Mouse (Mus musculus) liver, postnatal 0 days (tissue): ENCODE measurements at regions not wholly inside any gene's neighbourhood (a gene's known extent, or its start where the extent isn't known, plus 50 kb on each side); places are given as distances from the start of the nearest gene placed in this dataset.

Experiments used
- ATAC-seq: fragments of 200-750 bp; cut with Nextera tagmentation; 2 replicates; pipeline ENCODE4 v1.8.0; 2017; ENCODE audit warnings: mild to moderate bottlenecking, moderate library complexity
- DNase-seq: peaks from one replicate; pipeline ENCODE4 v3.0.0-alpha.2; 2016
- H3K27ac ChIP-seq: fragments of 300-500 bp; sonication (generic); 2 replicates; pipeline ENCODE4 v1.5.1; 2014; ENCODE audit warnings: antibody characterized with exemption, moderate library complexity, mild to moderate bottlenecking, low read depth
- H3K27me3 ChIP-seq: fragments of 300-500 bp; sonication (generic); 2 replicates; pipeline ENCODE4 v1.6.1; 2014; ENCODE audit warnings: low read length, control low read depth, mixed read lengths; ENCODE audit not compliant: insufficient read depth
- H3K36me3 ChIP-seq: fragments of 300-500 bp; sonication (generic); replicated peaks from 2 replicates; pipeline ENCODE4 v1.6.1; 2014; ENCODE audit warnings: mild to moderate bottlenecking, control low read depth, low read length, moderate library complexity, mixed read lengths; ENCODE audit not compliant: insufficient read depth
- H3K4me1 ChIP-seq: fragments of 300-500 bp; sonication (generic); 2 replicates; pipeline ENCODE4 v1.6.1; 2014; ENCODE audit warnings: antibody characterized with exemption, mild to moderate bottlenecking, control low read depth; ENCODE audit not compliant: insufficient read depth
- H3K4me2 ChIP-seq: fragments of 300-500 bp; sonication (generic); 2 replicates; pipeline ENCODE4 v1.6.1; 2014; ENCODE audit warnings: low read depth, mild to moderate bottlenecking, low read length, moderate library complexity, mixed read lengths
- H3K4me3 ChIP-seq: fragments of 300-500 bp; sonication (generic); 2 replicates; pipeline ENCODE4 v1.5.1; 2014; ENCODE audit warnings: low read depth, low read length
- H3K9ac ChIP-seq: fragments of 300-500 bp; sonication (generic); replicated peaks from 2 replicates; pipeline ENCODE4 v1.6.1; 2014; ENCODE audit warnings: mild to moderate bottlenecking, moderate library complexity
- H3K9me3 ChIP-seq: fragments of 300-500 bp; sonication (generic); 2 replicates; pipeline ENCODE4 v1.6.1; 2016; ENCODE audit warnings: mild to moderate bottlenecking, control low read depth, low read length, mixed read lengths
- CTCF ChIP-seq: sonication (generic); IDR thresholded peaks from 2 replicates; pipeline ENCODE4 v1.5.1; 2016; ENCODE audit warnings: antibody characterized with exemption, low read depth
- EP300 ChIP-seq: IDR thresholded peaks from 2 replicates; pipeline ENCODE4 v1.6.1; 2016; ENCODE audit warnings: antibody characterized with exemption, low read depth, mild to moderate bottlenecking
- WGBS: fragments of 180-500 bp; shearing (Covaris S2); extraction: QIAGEN DNeasy Blood & Tissue Kit; methylation state at CpG from one replicate; pipeline ENCODE4 v1.1.7; 2014; ENCODE audit not compliant: insufficient replicate concordance; 5-methylcytosine and 5-hydroxymethylcytosine counted together

- ATAC-seq (no peak), DNase-seq (no peak)
- H3K9ac ChIP-seq: no peak overlapping the region
- no peaks in the 10 kb centered on the region for H3K27me3 ChIP-seq
- no peak overlapping the region for H3K4me2 ChIP-seq
- no peak overlapping the region for H3K27ac ChIP-seq
- TF ChIP-seq CTCF (no peak), EP300 (no peak)
- WGBS: 88% methylated on average over 7 of the region's 7 CpGs
- H3K9me3 ChIP-seq: no peaks in the 10 kb centered on the region
- no peak overlapping the region for H3K4me3 ChIP-seq
- no peaks in the 10 kb centered on the region for H3K4me1 ChIP-seq
- H3K36me3 ChIP-seq: no peaks in the 10 kb centered on the region
These were observed 282.2 kb downstream of the Pik3r1 start for GRCm38 (mm10) chr13:101485823-101486222.

- 73% methylated on average over 3 of the region's 3 CpGs for WGBS
- ATAC-seq (no peak), DNase-seq (no peak)
- no peaks in the 10 kb centered on the region for H3K9me3 ChIP-seq
- H3K27me3 ChIP-seq: no peaks in the 10 kb centered on the region
- no peak overlapping the region for H3K4me2 ChIP-seq
- no peak overlapping the region for H3K4me3 ChIP-seq
- no peak overlapping the region for H3K9ac ChIP-seq
- no peaks in the 10 kb centered on the region for H3K4me1 ChIP-seq
- no peak overlapping the region for H3K27ac ChIP-seq
- H3K36me3 ChIP-seq: no peaks in the 10 kb centered on the region
- TF ChIP-seq EP300: no peak
These were observed 284.2 kb downstream of the Pik3r1 start for GRCm38 (mm10) chr13:101483816-101484215.

GRCm38 (mm10) chr13:101481551-101482184 is 286.3 kb downstream of the Pik3r1 start:
- Histone ChIP-seq H3K9me3 (no peaks in the 10 kb centered on the region), H3K36me3 (no peaks in the 10 kb centered on the region), H3K27me3 (no peaks in the 10 kb centered on the region), H3K4me1 (no peaks in the 10 kb centered on the region), H3K4me3 (no peak overlapping the region), H3K27ac (no peak overlapping the region), H3K9ac (no peak overlapping the region), H3K4me2 (no peak overlapping the region)
- DNase-seq (no peak), ATAC-seq (no peak)
- TF ChIP-seq EP300: no peak
- TF ChIP-seq CTCF: no peak
- WGBS: 77% methylated on average over 6 of the region's 6 CpGs

GRCm38 (mm10) chr13:101479297-101479652 is 288.7 kb downstream of the Pik3r1 start:
- no peak overlapping the region for H3K4me3 ChIP-seq
- TF ChIP-seq CTCF (no peak), EP300 (no peak)
- no peak overlapping the region for H3K4me2 ChIP-seq
- no peak overlapping the region for H3K9ac ChIP-seq
- no peaks in the 10 kb centered on the region for H3K36me3 ChIP-seq
- DNase-seq: no peak
- no peaks in the 10 kb centered on the region for H3K4me1 ChIP-seq
- no peak for ATAC-seq
- whole genome bisulfite sequencing: 77% methylated on average over 2 of the region's 2 CpGs
- H3K9me3 ChIP-seq: no peaks in the 10 kb centered on the region
- no peak overlapping the region for H3K27ac ChIP-seq
- no peaks in the 10 kb centered on the region for H3K27me3 ChIP-seq

- DNase-seq (no peak), ATAC-seq (no peak)
- 58% methylated on average over 4 of the region's 4 CpGs for WGBS
- no peaks in the 10 kb centered on the region for H3K9me3 ChIP-seq
- no peak overlapping the region for H3K4me3 ChIP-seq
- H3K4me1 ChIP-seq: no peaks in the 10 kb centered on the region
- no peak overlapping the region for H3K9ac ChIP-seq
- no peaks in the 10 kb centered on the region for H3K36me3 ChIP-seq
- no peaks in the 10 kb centered on the region for H3K27me3 ChIP-seq
- no peak overlapping the region for H3K27ac ChIP-seq
- no peak for TF ChIP-seq EP300
- no peak for TF ChIP-seq CTCF
- no peak overlapping the region for H3K4me2 ChIP-seq
These were observed 289.3 kb downstream of the Pik3r1 start for GRCm38 (mm10) chr13:101478608-101479296.

GRCm38 (mm10) chr13:101473349-101473748 is 294.7 kb downstream of the Pik3r1 start:
- TF ChIP-seq EP300: no peak
- no peak for TF ChIP-seq CTCF
- no peaks in the 10 kb centered on the region for H3K4me1 ChIP-seq
- no peak overlapping the region for H3K27ac ChIP-seq
- no peaks in the 10 kb centered on the region for H3K27me3 ChIP-seq
- H3K4me2 ChIP-seq: no peak overlapping the region
- ATAC-seq (no peak), DNase-seq (no peak)
- H3K4me3 ChIP-seq: no peak overlapping the region
- 77% methylated on average over 8 of the region's 8 CpGs for WGBS
- H3K9me3 ChIP-seq: no peaks in the 10 kb centered on the region
- H3K9ac ChIP-seq: no peak overlapping the region
- H3K36me3 ChIP-seq: no peaks in the 10 kb centered on the region
